Mouse (Mus musculus): ENCODE results near the gene Nek6.

- TF ChIP-seq GATA1 (IDR thresholded peaks at IDR 0.05; ENCODE audit: borderline replicate concordance, low read length): no peak
- TF ChIP-seq FLI1 (IDR thresholded peaks at IDR 0.05; ENCODE audit: low read length): no peak
These were observed 98.7 kb downstream of the Nek6 start for GRCm38 (mm10) chr2:38610161-38610560.

All from megakaryocyte, embryonic 14.5 days (primary cell).